Mouse (Mus musculus): ENCODE measurements around the gene Mark1. TPM values are rescaled to one million over a fixed set of nuclear protein-coding genes. Genes with fewer than 3 reads are reported as not detected.

Gene Mark1
- total and polyA plus RNA-seq, 3 experiments: 0.16 TPM; not detected in 2

DNA sequence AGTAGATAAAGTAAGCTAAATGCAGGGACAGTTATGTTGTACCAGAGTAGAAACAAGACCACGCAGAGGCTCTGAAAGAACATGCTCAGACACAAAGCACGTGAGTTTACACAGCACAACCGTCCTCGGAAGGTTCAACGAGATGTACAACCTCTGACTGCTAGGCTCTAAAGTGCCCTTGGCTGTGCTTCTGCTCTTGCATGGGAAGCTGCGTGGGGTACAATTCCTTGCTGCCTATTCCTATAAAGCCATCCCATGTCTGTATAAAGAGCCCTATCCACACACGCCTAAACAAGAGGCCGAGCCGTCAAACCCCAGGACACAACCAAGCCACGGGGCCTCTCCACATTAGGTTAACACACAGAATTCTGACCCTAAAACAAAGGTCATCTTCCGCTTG, 1.9 kb downstream of the Mark1 start:
- ATAC-seq (ENCODE audit: extremely low read depth, insufficient number of reproducible peaks, low FRiP score, poor library complexity, severe bottlenecking) (no peak), DNase-seq (ENCODE audit: low spot score) (no peak)
- Histone ChIP-seq H3K9me3 (replicated peaks) (peaks cover 9% of the 10 kb centered on the region), H3K4me1 (ENCODE audit: insufficient read depth, low read depth, low read length) (no peaks in the 10 kb centered on the region), H3K4me3 (ENCODE audit: low read depth, low read length) (no peak overlapping the region), H3K36me3 (replicated peaks) (no peaks in the 10 kb centered on the region), H3K27me3 (ENCODE audit: insufficient read depth, low read length) (no peaks in the 10 kb centered on the region)
- TF ChIP-seq POLR2AphosphoS5 (IDR thresholded peaks at IDR 0.05; ENCODE audit: insufficient replicate concordance, low read depth, low read length): no peak
- TF ChIP-seq GATA2 (IDR thresholded peaks at IDR 0.05; ENCODE audit: borderline replicate concordance, low read depth, low read length): no peak
- no peak for TF ChIP-seq TAL1 (conservative IDR thresholded peaks at IDR 0.05; ENCODE audit: low read depth, low read length)
- TF ChIP-seq CTCF (IDR thresholded peaks at IDR 0.05; ENCODE audit: low read depth, low read length): no peak
- TF ChIP-seq GATA1 (IDR thresholded peaks at IDR 0.05; ENCODE audit: borderline replicate concordance, low read length): no peak

GRCm38 (mm10) chr1:184995335-184995734, 4.0 kb downstream of the Mark1 start:
- Histone ChIP-seq H3K9me3 (replicated peaks) (peaks cover 9% of the 10 kb centered on the region), H3K4me3 (ENCODE audit: low read depth, low read length) (no peak overlapping the region), H3K4me1 (ENCODE audit: insufficient read depth, low read depth, low read length) (no peaks in the 10 kb centered on the region), H3K36me3 (replicated peaks) (no peaks in the 10 kb centered on the region), H3K27me3 (ENCODE audit: insufficient read depth, low read length) (no peaks in the 10 kb centered on the region)
- no peak for ATAC-seq (ENCODE audit: extremely low read depth, insufficient number of reproducible peaks, low FRiP score, poor library complexity, severe bottlenecking)
- DNase-seq (ENCODE audit: low spot score): no peak
- TF ChIP-seq GATA2 (IDR thresholded peaks at IDR 0.05; ENCODE audit: borderline replicate concordance, low read depth, low read length): no peak

DNA sequence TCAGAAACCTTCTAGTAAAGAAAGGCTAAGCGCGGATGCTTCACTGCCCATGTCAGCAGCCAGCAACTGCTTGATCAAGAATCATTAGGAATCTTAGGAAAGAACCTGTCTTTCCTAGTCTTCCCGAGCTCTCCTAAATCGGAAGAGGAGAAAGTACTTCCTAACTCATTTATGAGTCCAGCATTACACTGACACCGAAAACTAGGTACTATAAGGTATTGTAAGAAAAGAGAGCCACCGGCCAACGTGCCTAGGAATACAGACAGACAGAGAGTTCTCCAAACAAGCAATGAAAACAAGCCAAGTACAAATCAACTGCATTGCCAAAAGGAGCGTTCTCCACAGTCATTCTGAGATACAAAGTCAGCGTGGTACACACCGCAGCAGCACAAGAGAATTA, 8.2 kb downstream of the Mark1 start:
- Histone ChIP-seq H3K27me3 (ENCODE audit: insufficient read depth, low read length) (no peaks in the 10 kb centered on the region), H3K9me3 (replicated peaks) (peaks cover 1% of the 10 kb centered on the region; the same call in 1 of the 2 replicates), H3K4me3 (ENCODE audit: low read depth, low read length) (no peak overlapping the region), H3K4me1 (ENCODE audit: insufficient read depth, low read depth, low read length) (no peaks in the 10 kb centered on the region), H3K36me3 (replicated peaks) (no peaks in the 10 kb centered on the region)
- DNase-seq (ENCODE audit: low spot score): no peak
- no peak for TF ChIP-seq CTCF (IDR thresholded peaks at IDR 0.05; ENCODE audit: low read depth, low read length)
- no peak for TF ChIP-seq GATA2 (IDR thresholded peaks at IDR 0.05; ENCODE audit: borderline replicate concordance, low read depth, low read length)
- no peak for TF ChIP-seq TAL1 (conservative IDR thresholded peaks at IDR 0.05; ENCODE audit: low read depth, low read length)
- TF ChIP-seq GATA1 (IDR thresholded peaks at IDR 0.05; ENCODE audit: borderline replicate concordance, low read length): no peak
- TF ChIP-seq POLR2AphosphoS5 (IDR thresholded peaks at IDR 0.05; ENCODE audit: insufficient replicate concordance, low read depth, low read length): no peak
- ATAC-seq (ENCODE audit: extremely low read depth, insufficient number of reproducible peaks, low FRiP score, poor library complexity, severe bottlenecking): no peak

GRCm38 (mm10) chr1:184986748-184987147, 12.6 kb downstream of the Mark1 start:
- peaks cover 1% of the 10 kb centered on the region; the same call in 1 of the 2 replicates for H3K9me3 ChIP-seq (replicated peaks)
- H3K4me1 ChIP-seq (ENCODE audit: insufficient read depth, low read depth, low read length): no peaks in the 10 kb centered on the region
- TF ChIP-seq POLR2AphosphoS5 (IDR thresholded peaks at IDR 0.05; ENCODE audit: insufficient replicate concordance, low read depth, low read length) (no peak), TAL1 (conservative IDR thresholded peaks at IDR 0.05; ENCODE audit: low read depth, low read length) (no peak), GATA1 (IDR thresholded peaks at IDR 0.05; ENCODE audit: borderline replicate concordance, low read length) (no peak), CTCF (IDR thresholded peaks at IDR 0.05; ENCODE audit: low read depth, low read length) (no peak), GATA2 (IDR thresholded peaks at IDR 0.05; ENCODE audit: borderline replicate concordance, low read depth, low read length) (no peak)
- no peak for ATAC-seq (ENCODE audit: extremely low read depth, insufficient number of reproducible peaks, low FRiP score, poor library complexity, severe bottlenecking)
- no peak for DNase-seq (ENCODE audit: low spot score)
- no peaks in the 10 kb centered on the region for H3K27me3 ChIP-seq (ENCODE audit: insufficient read depth, low read length)
- no peaks in the 10 kb centered on the region for H3K36me3 ChIP-seq (replicated peaks)
- H3K4me3 ChIP-seq (ENCODE audit: low read depth, low read length): no peak overlapping the region

- no peak for ATAC-seq (ENCODE audit: extremely low read depth, insufficient number of reproducible peaks, low FRiP score, poor library complexity, severe bottlenecking)
- Histone ChIP-seq H3K4me3 (ENCODE audit: low read depth, low read length) (no peak overlapping the region), H3K27me3 (ENCODE audit: insufficient read depth, low read length) (no peaks in the 10 kb centered on the region), H3K4me1 (ENCODE audit: insufficient read depth, low read depth, low read length) (no peaks in the 10 kb centered on the region), H3K36me3 (replicated peaks) (no peaks in the 10 kb centered on the region), H3K9me3 (replicated peaks) (peaks cover 2% of the 10 kb centered on the region; the same call in 1 of the 2 replicates)
- DNase-seq (ENCODE audit: low spot score): no peak
- no peak for TF ChIP-seq POLR2AphosphoS5 (IDR thresholded peaks at IDR 0.05; ENCODE audit: insufficient replicate concordance, low read depth, low read length)
- no peak for TF ChIP-seq TAL1 (conservative IDR thresholded peaks at IDR 0.05; ENCODE audit: low read depth, low read length)
These were observed 14.6 kb downstream of the Mark1 start for GRCm38 (mm10) chr1:184984723-184985122.

- DNase-seq (ENCODE audit: low spot score): no peak
- no peak for TF ChIP-seq CTCF (IDR thresholded peaks at IDR 0.05; ENCODE audit: low read depth, low read length)
- TF ChIP-seq POLR2AphosphoS5 (IDR thresholded peaks at IDR 0.05; ENCODE audit: insufficient replicate concordance, low read depth, low read length): no peak
- no peak for TF ChIP-seq TAL1 (conservative IDR thresholded peaks at IDR 0.05; ENCODE audit: low read depth, low read length)
- no peak for TF ChIP-seq GATA2 (IDR thresholded peaks at IDR 0.05; ENCODE audit: borderline replicate concordance, low read depth, low read length)
- no peak for TF ChIP-seq GATA1 (IDR thresholded peaks at IDR 0.05; ENCODE audit: borderline replicate concordance, low read length)
- no peak for ATAC-seq (ENCODE audit: extremely low read depth, insufficient number of reproducible peaks, low FRiP score, poor library complexity, severe bottlenecking)
These were observed 15.6 kb downstream of the Mark1 start for GRCm38 (mm10) chr1:184983751-184984150.

DNA sequence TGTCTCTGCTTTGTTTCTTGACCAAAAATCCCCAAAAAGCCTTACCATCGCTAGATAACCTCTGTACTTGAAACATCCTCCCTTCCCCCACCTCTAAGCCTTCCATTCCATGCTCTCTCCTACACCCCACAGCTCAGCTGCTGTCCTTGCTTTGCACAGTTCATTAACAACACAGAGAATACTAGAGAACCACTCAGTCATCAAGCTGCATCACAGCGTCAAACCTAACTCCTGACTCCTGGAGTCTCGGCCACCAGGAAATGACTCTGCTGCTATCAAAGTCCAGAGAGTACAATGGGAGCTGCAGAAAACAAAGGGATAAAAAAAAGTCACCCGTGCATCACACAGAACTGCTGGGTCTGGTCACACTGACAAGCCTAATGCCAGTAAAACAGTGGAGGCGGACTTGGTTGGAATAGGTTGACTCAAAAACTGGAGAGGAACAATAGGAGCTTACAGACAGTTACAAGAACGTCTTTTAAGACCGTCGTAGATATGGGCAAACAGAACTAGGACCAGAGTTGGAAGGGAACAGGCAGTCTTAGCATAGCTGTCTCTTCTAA, 27.1 kb downstream of the Mark1 start:
- peaks cover 5% of the 10 kb centered on the region; the same call in 1 of the 2 replicates for H3K9me3 ChIP-seq (replicated peaks)
- no peaks in the 10 kb centered on the region for H3K27me3 ChIP-seq (ENCODE audit: insufficient read depth, low read length)
- no peaks in the 10 kb centered on the region for H3K4me1 ChIP-seq (ENCODE audit: insufficient read depth, low read depth, low read length)
- no peaks in the 10 kb centered on the region for H3K36me3 ChIP-seq (replicated peaks)
- TF ChIP-seq GATA2 (IDR thresholded peaks at IDR 0.05; ENCODE audit: borderline replicate concordance, low read depth, low read length) (no peak), CTCF (IDR thresholded peaks at IDR 0.05; ENCODE audit: low read depth, low read length) (no peak), POLR2AphosphoS5 (IDR thresholded peaks at IDR 0.05; ENCODE audit: insufficient replicate concordance, low read depth, low read length) (no peak), TAL1 (conservative IDR thresholded peaks at IDR 0.05; ENCODE audit: low read depth, low read length) (no peak), GATA1 (IDR thresholded peaks at IDR 0.05; ENCODE audit: borderline replicate concordance, low read length) (no peak)
- no peak overlapping the region for H3K4me3 ChIP-seq (ENCODE audit: low read depth, low read length)
- DNase-seq (ENCODE audit: low spot score) (no peak), ATAC-seq (ENCODE audit: extremely low read depth, insufficient number of reproducible peaks, low FRiP score, poor library complexity, severe bottlenecking) (no peak)

More at GRCm38 (mm10) chr1:184983751-184984150, 15.6 kb downstream of the Mark1 start:
- Histone ChIP-seq H3K4me3 (ENCODE audit: low read depth, low read length) (no peak overlapping the region), H3K27me3 (ENCODE audit: insufficient read depth, low read length) (no peaks in the 10 kb centered on the region), H3K9me3 (replicated peaks) (peaks cover 4% of the 10 kb centered on the region; the same call in 1 of the 2 replicates), H3K4me1 (ENCODE audit: insufficient read depth, low read depth, low read length) (no peaks in the 10 kb centered on the region), H3K36me3 (replicated peaks) (no peaks in the 10 kb centered on the region)

Measured in G1E (cell line).